In genomic region chr8:83996567-83997505, GRCm38 (mm10) we compare ENCODE assay signal across 8 mouse cellular contexts. TPM values are rescaled to one million over a fixed set of nuclear protein-coding genes. Genes with fewer than 3 reads are reported as not detected.
DNase-seq lines count a peak whose midpoint lies in the region; ATAC-seq and TF ChIP-seq lines count a peak whose summit lies in the region.

No protein-coding gene starts in this region.

- peaks cover 22% of the 10 kb centered on the region for H3K27me3 ChIP-seq in forebrain, embryonic 13.5 days
- 0 out of 2 replicates have a peak, but pooled peaks cover 3% of the 10 kb centered on the region for H3K27me3 ChIP-seq in lung, embryonic 14.5 days (ENCODE audit: insufficient read depth, low read length)

- in situ Hi-C loops in ES-E14 (cut with MboI; ENCODE audit: low sequenced_read_pairs in 2 of 2, unreplicated experiment in 2 of 2), result no loop called here

- peaks cover 6 to 14% of the 10 kb centered on the region in 2 experiments for H3K4me1 ChIP-seq in ES-E14 (ENCODE audit: control insufficient read depth in 2 of 2, insufficient read depth in 2 of 2, low read length in 2 of 2, poor library complexity in 1 of 2)
- peaks cover 31% of the 10 kb centered on the region for H3K4me1 ChIP-seq in forebrain, embryonic 13.5 days
- H3K4me1 ChIP-seq in lung, embryonic 14.5 days (ENCODE audit: insufficient read depth), result peaks cover 6% of the 10 kb centered on the region

- TF ChIP-seq CTCF in lung, embryonic 14.5 days (IDR thresholded peaks at IDR 0.05; ENCODE audit: low read depth), result no peak

- peak; percentile 49; the same call in 1 of the 2 replicates for ATAC-seq in cerebellum, adult (ENCODE audit: insufficient number of reproducible peaks, low FRiP score, low TSS enrichment)
- ATAC-seq in forebrain, embryonic 13.5 days, result peak; percentile 73
- ATAC-seq in lung, embryonic 14.5 days (ENCODE audit: insufficient read depth), result peak; percentile 81
- peak; percentile 38 for ATAC-seq in neutrophil, adult 5-6 weeks (ENCODE audit: extremely low read depth, insufficient number of reproducible peaks, low FRiP score, poor library complexity, severe bottlenecking)

- peak overlapping the region; percentile 85 for H3K27ac ChIP-seq in ES-E14 (ENCODE audit: insufficient read depth, low read depth, low read length, poor library complexity, severe bottlenecking)
- peak overlapping the region; percentile 95 for H3K27ac ChIP-seq in forebrain, embryonic 13.5 days
- peak overlapping the region; percentile 98 for H3K27ac ChIP-seq in lung, embryonic 14.5 days (ENCODE audit: low read depth)

- H3K4me3 ChIP-seq in ES-E14 (ENCODE audit: insufficient read depth in 1 of 2, low read depth in 1 of 2, low read length in 2 of 2, poor library complexity in 1 of 2, severe bottlenecking in 1 of 2), result peak overlapping the region; percentile 77 to 97
- peak overlapping the region; percentile 76 for H3K4me3 ChIP-seq in forebrain, embryonic 13.5 days
- peak overlapping the region; percentile 81 for H3K4me3 ChIP-seq in lung, embryonic 14.5 days (ENCODE audit: low read depth, low read length)

- no peak for DNase-seq in ES-E14 (ENCODE audit: low read depth, low spot score)
- peak; percentile 89 to 93 for DNase-seq in heart, postnatal 10 days
- DNase-seq in kidney, postnatal 4 days, result peak; percentile 91 to 96
- peak; percentile 89 for DNase-seq in lung, embryonic 14.5 days
- peak; percentile 94 for DNase-seq in testis, postnatal 10 days (ENCODE audit: low spot score)

- no peaks in the 10 kb centered on the region for H3K9me3 ChIP-seq in ES-E14 (ENCODE audit: control insufficient read depth, insufficient read depth, low read depth, low read length)
- H3K9me3 ChIP-seq in forebrain, embryonic 13.5 days (replicated peaks), result no peaks in the 10 kb centered on the region
- no peaks in the 10 kb centered on the region for H3K9me3 ChIP-seq in lung, embryonic 14.5 days (ENCODE audit: low read depth, low read length)

- peaks cover 17% of the 10 kb centered on the region for H3K36me3 ChIP-seq in ES-E14 (ENCODE audit: control insufficient read depth, insufficient read depth, low read length, poor library complexity, severe bottlenecking)
- H3K36me3 ChIP-seq in forebrain, embryonic 13.5 days (ENCODE audit: poor library complexity, severe bottlenecking), result peaks cover 48% of the 10 kb centered on the region
- peaks cover 59% of the 10 kb centered on the region for H3K36me3 ChIP-seq in lung, embryonic 14.5 days (ENCODE audit: insufficient read depth)

- peak overlapping the region; percentile 84 for H3K4me2 ChIP-seq in forebrain, embryonic 13.5 days
- H3K4me2 ChIP-seq in lung, embryonic 14.5 days, result peak overlapping the region; percentile 89

- whole genome bisulfite sequencing in forebrain, embryonic 13.5 days, result under 1% methylated on average over 66 of the region's 103 CpGs
- WGBS in lung, embryonic 14.5 days, result under 1% methylated on average over 57 of the region's 103 CpGs

- peak overlapping the region; percentile 95 for H3K9ac ChIP-seq in ES-E14 (ENCODE audit: insufficient read depth, low read depth, low read length, poor library complexity, severe bottlenecking)
- peak overlapping the region; percentile 87 for H3K9ac ChIP-seq in forebrain, embryonic 13.5 days
- peak overlapping the region; percentile 80 for H3K9ac ChIP-seq in lung, embryonic 14.5 days

- intact Hi-C loops in heart, postnatal 10 days (cut with DNase I), result loop anchor here (2.0 to 5.0 kb wide), 2 partner anchors 24 to 40 kb away; partner anchors contain the start of genes Asf1b, Gm10644 and Prkaca

TF ChIP-seq in ES-E14, 5 proteins besides CTCF, POLR2A, EP300 and RAD21:
- TF ChIP-seq MAFK (IDR thresholded peaks at IDR 0.05; ENCODE audit: insufficient read depth, low read depth, low read length) (no peak), CHD2 (IDR thresholded peaks at IDR 0.05; ENCODE audit: low read depth, low read length) (no peak), HCFC1 (IDR thresholded peaks at IDR 0.05; ENCODE audit: borderline replicate concordance, insufficient read depth, low read length) (0 out of 2 replicates have a peak, but pooled peaks have one; percentile 51), ZNF384 (IDR thresholded peaks at IDR 0.05; ENCODE audit: low read depth, low read length) (peak; percentile 97)

RNA-seq across cellular contexts. Expression of gene Samd1, which starts 0.6 kb away (rescaled TPM):
- total RNA-seq in ES-E14 (2012; rRNA removed), result 125 and 191 TPM in 2 replicates
- 9.5 and 10.2 TPM in 2 replicates for polyA plus RNA-seq in forebrain, embryonic 13.5 days (2015; fragmentation: Nextera tagmentation; extraction: Ambion mirVana)
- 10 to 100 TPM; 30.6 to 39.0 TPM for total RNA-seq in heart, postnatal 10 days (2021)
- polyA plus RNA-seq in lung, embryonic 14.5 days (2014; fragmentation: Nextera tagmentation; extraction: Ambion mirVana), result 16.0 and 17.3 TPM in 2 replicates
- 42.8 and 44.8 TPM in 2 replicates for total RNA-seq in neutrophil, adult 5-6 weeks (2017)

RNA-seq across cellular contexts. Expression of gene 1700067K01Rik, which starts 4.5 kb away (rescaled TPM):
- total RNA-seq in ES-E14 (2012; rRNA removed), result 1.2 and 1.8 TPM in 2 replicates
- polyA plus RNA-seq in forebrain, embryonic 13.5 days (2015; fragmentation: Nextera tagmentation; extraction: Ambion mirVana), result 1.00 and 1.2 TPM in 2 replicates
- not detected for total RNA-seq in heart, postnatal 10 days (2021)
- 1.4 and 1.5 TPM in 2 replicates for polyA plus RNA-seq in lung, embryonic 14.5 days (2014; fragmentation: Nextera tagmentation; extraction: Ambion mirVana)
- 0.86 and 2.4 TPM in 2 replicates for total RNA-seq in neutrophil, adult 5-6 weeks (2017)

RNA-seq across cellular contexts. Expression of gene 2210011C24Rik, which starts 15.1 kb away (rescaled TPM):
- total RNA-seq in ES-E14 (2012; rRNA removed), result 4.6 and 9.1 TPM in 2 replicates
- 0.37 TPM in 1 of 2 replicates, not detected in the other for polyA plus RNA-seq in forebrain, embryonic 13.5 days (2015; fragmentation: Nextera tagmentation; extraction: Ambion mirVana)
- total RNA-seq in heart, postnatal 10 days (2021), result 1 to 10 TPM in 1 of 2 experiments, under 1 TPM in 1; 0.62 to 1.4 TPM
- polyA plus RNA-seq in lung, embryonic 14.5 days (2014; fragmentation: Nextera tagmentation; extraction: Ambion mirVana), result 0.83 and 1.2 TPM in 2 replicates
- not detected in 2 replicates for total RNA-seq in neutrophil, adult 5-6 weeks (2017)

RNA-seq across cellular contexts. Expression of gene Prkaca, which starts 24.0 kb away (rescaled TPM):
- total RNA-seq in ES-E14 (2012; rRNA removed), result 19.4 and 31.4 TPM in 2 replicates
- polyA plus RNA-seq in forebrain, embryonic 13.5 days (2015; fragmentation: Nextera tagmentation; extraction: Ambion mirVana), result 146 and 148 TPM in 2 replicates
- 100 to 1,000 TPM; 398 to 429 TPM for total RNA-seq in heart, postnatal 10 days (2021)
- 121 and 136 TPM in 2 replicates for polyA plus RNA-seq in lung, embryonic 14.5 days (2014; fragmentation: Nextera tagmentation; extraction: Ambion mirVana)
- total RNA-seq in neutrophil, adult 5-6 weeks (2017), result 13.4 and 17.1 TPM in 2 replicates

RNA-seq across cellular contexts. Expression of gene Palm3, which starts 24.4 kb away (rescaled TPM):
- total RNA-seq in ES-E14 (2012; rRNA removed), result 25.5 and 29.0 TPM in 2 replicates
- polyA plus RNA-seq in forebrain, embryonic 13.5 days (2015; fragmentation: Nextera tagmentation; extraction: Ambion mirVana), result 1.9 and 2.1 TPM in 2 replicates
- under 1 TPM; 0.19 to 0.20 TPM for total RNA-seq in heart, postnatal 10 days (2021)
- polyA plus RNA-seq in lung, embryonic 14.5 days (2014; fragmentation: Nextera tagmentation; extraction: Ambion mirVana), result 2.5 and 2.9 TPM in 2 replicates
- 0.25 and 0.35 TPM in 2 replicates for total RNA-seq in neutrophil, adult 5-6 weeks (2017)
